Mouse (Mus musculus) limb, embryonic 11.5 days (tissue): ENCODE data around the gene Trp53rkb. TPM values are rescaled to one million over a fixed set of nuclear protein-coding genes. Genes with fewer than 3 reads are reported as not detected.

ENCODE experiments used
- ATAC-seq: fragments of 200-750 bp; cut with Nextera tagmentation; 2 replicates; pipeline ENCODE4 v1.8.0; 2017; ENCODE audit warnings: low read depth; ENCODE audit not compliant: insufficient number of reproducible peaks, low FRiP score, low TSS enrichment
- DNase-seq: peaks from one replicate; pipeline ENCODE4 v3.0.0-alpha.2; 2015; ENCODE audit warnings: low spot score
- H3K27ac ChIP-seq: fragments of 300-500 bp; sonication (generic); replicated peaks from 2 replicates; pipeline ENCODE4 v1.5.1; 2014; ENCODE audit warnings: low read depth, mild to moderate bottlenecking, low read length
- H3K27me3 ChIP-seq: fragments of 300-500 bp; sonication (generic); 2 replicates; pipeline ENCODE4 v1.6.1; 2014; ENCODE audit warnings: mild to moderate bottlenecking, low read length, mixed read lengths; ENCODE audit not compliant: control insufficient read depth, insufficient read depth
- H3K36me3 ChIP-seq: fragments of 300-500 bp; sonication (generic); 2 replicates; pipeline ENCODE4 v1.6.1; 2014; ENCODE audit warnings: mild to moderate bottlenecking, low read length, moderate library complexity, mixed read lengths; ENCODE audit not compliant: control insufficient read depth, insufficient read depth
- H3K4me1 ChIP-seq: fragments of 300-500 bp; sonication (generic); 2 replicates; pipeline ENCODE4 v1.6.1; 2014; ENCODE audit warnings: low read length, mixed read lengths; ENCODE audit not compliant: control insufficient read depth, insufficient read depth
- H3K4me2 ChIP-seq: fragments of 300-500 bp; sonication (generic); 2 replicates; pipeline ENCODE4 v1.6.1; 2014; ENCODE audit warnings: low read depth, mild to moderate bottlenecking, moderate library complexity; ENCODE audit not compliant: severe bottlenecking
- H3K4me3 ChIP-seq: fragments of 300-500 bp; sonication (generic); 2 replicates; pipeline ENCODE4 v1.5.1; 2014; ENCODE audit warnings: low read depth, low read length
- H3K9ac ChIP-seq: fragments of 300-500 bp; sonication (generic); 2 replicates; pipeline ENCODE4 v1.6.1; 2014; ENCODE audit warnings: mild to moderate bottlenecking, low read length
- H3K9me3 ChIP-seq: fragments of 300-500 bp; sonication (generic); 2 replicates; pipeline ENCODE4 v1.6.1; 2016; ENCODE audit warnings: low read length; ENCODE audit not compliant: control insufficient read depth
- WGBS: fragments of 180-500 bp; shearing (Covaris S2); extraction: QIAGEN DNeasy Blood & Tissue Kit; methylation state at CpG from one replicate; pipeline ENCODE4 v1.1.7; 2014; 5-methylcytosine and 5-hydroxymethylcytosine counted together
- polyA plus RNA-seq: library from polyadenylated mRNA; unstranded; fragments of >200 nt; fragmentation: Nextera tagmentation; extraction: Ambion mirVana; gene quantifications from 2 replicates; pipeline ENCODE4 v1.2.1, GENCODE M21; 2014

Gene Trp53rkb
- polyA plus RNA-seq, 1 experiment from 2014 or later, result 11.1 TPM

DNA sequence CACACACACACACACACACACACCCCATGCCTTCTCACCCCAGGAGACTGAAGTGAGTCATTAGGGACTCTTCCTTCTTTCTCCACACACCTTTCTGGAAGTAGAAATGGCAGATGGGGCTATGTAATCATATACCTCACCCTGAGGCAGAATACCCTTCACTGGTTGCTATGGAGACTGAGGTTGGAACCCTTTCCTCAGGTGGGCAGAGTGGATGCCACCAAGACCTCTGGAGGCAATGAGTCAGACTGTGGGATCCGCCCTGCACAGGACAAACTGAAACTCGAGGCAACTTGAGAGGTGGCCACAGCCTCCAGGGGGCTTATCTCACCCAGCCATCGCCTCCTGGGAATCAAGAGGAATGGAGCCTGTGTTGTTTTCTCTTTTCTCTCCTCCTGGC is 34.4 kb upstream of the Trp53rkb start:
- no peak overlapping the region for H3K4me3 ChIP-seq
- peaks cover 2% of the 10 kb centered on the region; the same call in 1 of the 2 replicates for H3K9me3 ChIP-seq
- H3K27me3 ChIP-seq, result no peaks in the 10 kb centered on the region
- 17% methylated on average over 3 of the region's 3 CpGs for WGBS
- H3K27ac ChIP-seq, result no peak overlapping the region
- H3K4me1 ChIP-seq, result no peaks in the 10 kb centered on the region
- no peak overlapping the region for H3K9ac ChIP-seq
- ATAC-seq (no peak), DNase-seq (no peak)
- H3K36me3 ChIP-seq, result no peaks in the 10 kb centered on the region
- H3K4me2 ChIP-seq, result no peak overlapping the region

DNA sequence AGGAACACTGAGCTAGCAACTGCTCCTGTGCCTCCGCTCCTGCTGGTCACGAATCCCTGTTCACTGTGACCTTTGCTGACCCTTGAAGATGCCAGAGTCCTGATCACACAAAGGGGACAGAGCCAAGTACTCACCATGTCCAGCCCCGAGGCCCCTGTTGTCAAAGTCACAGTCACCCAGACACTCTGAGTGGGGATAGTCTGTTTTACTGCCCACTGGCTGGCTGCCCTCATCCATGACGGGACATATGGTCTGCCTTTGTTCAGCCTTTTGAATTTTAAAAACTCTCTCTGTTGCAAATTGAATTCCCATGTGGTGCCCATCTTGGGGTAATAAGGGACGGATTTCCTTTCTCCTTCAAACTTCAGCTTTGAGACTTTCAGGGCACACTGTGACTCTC is 28.3 kb upstream of the Trp53rkb start:
- H3K4me3 ChIP-seq, result no peak overlapping the region
- H3K27ac ChIP-seq, result no peak overlapping the region
- no peaks in the 10 kb centered on the region for H3K4me1 ChIP-seq
- no peak overlapping the region for H3K9ac ChIP-seq
- WGBS, result 24% methylated on average over 5 of the region's 5 CpGs
- H3K9me3 ChIP-seq, result peaks cover 2% of the 10 kb centered on the region; the same call in 1 of the 2 replicates
- no peak for ATAC-seq
- no peaks in the 10 kb centered on the region for H3K27me3 ChIP-seq
- DNase-seq, result no peak
- H3K36me3 ChIP-seq, result no peaks in the 10 kb centered on the region
- H3K4me2 ChIP-seq, result no peak overlapping the region

DNA sequence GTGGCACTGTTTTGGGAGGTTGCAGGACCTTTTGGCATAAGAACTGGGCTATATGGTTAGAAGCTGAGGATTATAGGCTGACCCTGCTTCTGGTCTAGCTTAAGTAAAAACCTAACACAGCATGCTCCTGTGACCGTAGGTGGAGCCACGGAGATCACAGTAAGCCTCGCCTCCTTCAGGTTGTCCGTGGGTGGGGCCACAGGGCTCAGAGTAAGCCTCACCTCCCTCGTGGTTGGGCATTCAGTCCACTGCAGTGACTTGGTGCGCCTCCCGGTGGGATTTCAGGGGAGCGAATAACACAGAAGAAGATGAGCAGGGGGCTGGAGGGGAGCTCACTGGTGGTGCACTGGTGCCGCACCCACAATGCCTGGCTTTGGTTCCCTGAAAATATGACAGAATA is 24.7 kb upstream of the Trp53rkb start:
- Histone ChIP-seq H3K36me3 (no peaks in the 10 kb centered on the region), H3K27ac (no peak overlapping the region), H3K4me3 (no peak overlapping the region), H3K9ac (no peak overlapping the region), H3K4me2 (no peak overlapping the region), H3K9me3 (no peaks in the 10 kb centered on the region), H3K4me1 (no peaks in the 10 kb centered on the region), H3K27me3 (no peaks in the 10 kb centered on the region)
- ATAC-seq (no peak), DNase-seq (no peak)
- WGBS, result 75% methylated on average over 9 of the region's 9 CpGs

DNA sequence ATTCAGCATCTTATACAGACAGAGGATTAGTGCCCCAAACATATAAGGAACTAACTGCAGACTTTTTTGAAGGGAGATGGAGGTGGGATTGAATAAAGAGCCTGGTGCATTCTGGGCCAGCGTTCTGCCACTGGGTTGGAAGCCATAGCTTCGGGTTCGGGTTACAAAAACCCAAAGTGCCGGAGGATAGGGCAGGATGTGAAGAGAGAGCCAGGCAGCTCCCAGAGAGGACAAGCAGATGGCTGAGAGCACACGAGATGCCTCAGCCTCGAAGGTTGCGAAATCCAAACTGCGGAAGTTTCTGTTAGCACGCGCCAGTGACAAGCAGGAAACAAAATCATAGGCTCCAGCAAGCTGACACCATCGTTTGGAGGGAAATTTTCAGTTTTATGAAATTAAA is 20.9 kb upstream of the Trp53rkb start:
- 66% methylated on average over 11 of the region's 11 CpGs for WGBS
- no peaks in the 10 kb centered on the region for H3K4me1 ChIP-seq
- DNase-seq (no peak), ATAC-seq (no peak)
- H3K27ac ChIP-seq, result no peak overlapping the region
- H3K9me3 ChIP-seq, result no peaks in the 10 kb centered on the region
- H3K4me3 ChIP-seq, result no peak overlapping the region
- no peaks in the 10 kb centered on the region for H3K36me3 ChIP-seq
- H3K4me2 ChIP-seq, result no peak overlapping the region
- no peak overlapping the region for H3K9ac ChIP-seq
- no peaks in the 10 kb centered on the region for H3K27me3 ChIP-seq

DNA sequence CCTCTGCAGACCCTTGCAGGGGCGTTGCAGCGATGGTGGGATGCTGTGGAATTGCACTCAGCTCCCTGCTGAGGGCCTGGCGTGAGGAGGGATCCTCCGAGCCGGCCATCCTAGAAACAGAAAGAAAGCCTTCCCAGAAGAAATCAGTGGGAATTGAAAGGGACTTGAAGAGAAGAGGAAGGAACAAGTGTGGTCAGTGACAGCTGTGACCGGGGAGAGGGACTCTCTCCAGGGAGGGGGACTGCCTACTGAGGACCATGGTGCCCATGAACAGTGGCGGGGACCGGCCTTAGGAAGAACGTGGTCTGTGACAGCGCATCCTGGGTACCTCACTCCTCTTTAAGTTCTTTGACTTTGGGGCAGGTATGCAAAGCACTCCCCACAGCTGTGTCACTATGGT is 18.7 kb upstream of the Trp53rkb start:
- 78% methylated on average over 10 of the region's 10 CpGs for WGBS

DNA sequence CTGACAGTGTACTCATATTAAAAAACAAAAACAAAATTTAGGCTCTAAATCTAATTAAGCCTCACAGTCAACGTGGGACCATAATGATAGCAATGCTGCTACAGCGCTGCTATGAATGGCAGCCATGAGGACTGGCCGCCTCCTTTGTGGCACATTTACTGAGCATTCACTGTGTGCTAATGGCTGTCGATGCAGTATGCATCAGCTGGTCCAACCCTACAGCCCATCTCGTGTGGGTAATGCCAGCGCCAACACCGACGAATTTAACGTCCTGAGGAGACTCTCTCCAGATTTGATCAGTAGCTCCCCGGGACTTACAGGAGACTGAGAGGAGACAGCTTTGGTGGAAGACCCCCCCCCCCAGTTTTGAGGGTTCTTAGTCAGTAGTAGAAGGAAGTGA is 18.1 kb upstream of the Trp53rkb start:
- WGBS, result 92% methylated on average over 10 of the region's 10 CpGs
- no peaks in the 10 kb centered on the region for H3K9me3 ChIP-seq
- ATAC-seq, result no peak
- H3K27ac ChIP-seq, result no peak overlapping the region
- H3K4me1 ChIP-seq, result no peaks in the 10 kb centered on the region
- H3K27me3 ChIP-seq, result no peaks in the 10 kb centered on the region
- no peak overlapping the region for H3K9ac ChIP-seq
- no peaks in the 10 kb centered on the region for H3K36me3 ChIP-seq
- no peak for DNase-seq
- H3K4me3 ChIP-seq, result no peak overlapping the region
- H3K4me2 ChIP-seq, result no peak overlapping the region

More for the DNA sequence above, 18.7 kb upstream of the Trp53rkb start:
- H3K9ac ChIP-seq, result no peak overlapping the region
- H3K27ac ChIP-seq, result no peak overlapping the region
- H3K4me1 ChIP-seq, result no peaks in the 10 kb centered on the region
- ATAC-seq (no peak), DNase-seq (no peak)
- no peaks in the 10 kb centered on the region for H3K27me3 ChIP-seq
- no peak overlapping the region for H3K4me3 ChIP-seq
- no peak overlapping the region for H3K4me2 ChIP-seq
- no peaks in the 10 kb centered on the region for H3K36me3 ChIP-seq
- H3K9me3 ChIP-seq, result no peaks in the 10 kb centered on the region

DNA sequence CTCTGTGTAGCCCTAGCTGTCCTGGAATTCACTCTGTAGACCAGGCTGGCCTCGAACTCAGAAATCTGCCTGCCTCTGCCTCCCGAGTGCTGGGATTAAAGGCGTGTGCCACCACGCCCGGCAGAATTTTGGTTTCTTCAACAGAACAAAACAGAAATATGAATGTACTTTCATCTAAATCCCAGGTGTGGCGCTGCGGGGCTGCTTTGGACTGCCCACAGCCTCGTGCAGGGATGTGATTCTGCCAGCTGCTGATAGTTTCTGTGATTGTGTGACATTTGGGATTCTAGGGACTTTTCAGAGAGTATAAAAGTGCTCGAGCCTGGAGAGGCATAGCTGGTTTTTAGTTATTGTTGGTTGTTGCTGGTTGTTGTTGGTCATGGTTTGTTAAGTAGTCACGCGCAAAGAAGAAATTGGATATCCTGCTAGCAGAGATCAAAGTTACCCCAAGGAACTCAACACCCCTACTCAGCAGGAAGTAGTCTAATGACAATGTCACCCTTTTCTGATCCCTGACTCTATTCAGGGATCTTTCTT is 16.9 kb upstream of the Trp53rkb start:
- Histone ChIP-seq H3K4me2 (no peak overlapping the region), H3K9ac (no peak overlapping the region), H3K4me3 (no peak overlapping the region), H3K27ac (no peak overlapping the region), H3K36me3 (no peaks in the 10 kb centered on the region), H3K27me3 (no peaks in the 10 kb centered on the region), H3K4me1 (no peaks in the 10 kb centered on the region), H3K9me3 (no peaks in the 10 kb centered on the region)
- 73% methylated on average over 11 of the region's 11 CpGs for WGBS
- ATAC-seq (no peak), DNase-seq (no peak)

DNA sequence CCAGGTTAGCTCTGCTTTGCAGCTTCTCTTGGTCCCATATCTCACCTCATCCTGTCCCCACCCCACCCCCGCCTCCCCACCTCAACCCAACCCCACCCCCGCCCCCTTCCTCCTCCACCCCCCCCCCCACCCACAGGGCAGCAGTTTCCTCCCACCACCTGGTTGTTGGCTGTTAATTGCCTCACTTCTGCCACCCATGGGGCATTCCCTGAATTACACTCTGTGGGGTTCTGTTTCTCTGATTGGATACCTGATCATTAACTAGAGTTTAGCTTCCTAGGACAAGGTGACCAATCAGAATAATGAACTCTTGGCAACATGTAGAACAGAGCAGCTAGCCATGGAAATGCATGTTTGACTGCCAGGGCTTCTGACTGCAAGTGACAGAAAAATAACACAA is 16.1 kb upstream of the Trp53rkb start:
- H3K27me3 ChIP-seq, result no peaks in the 10 kb centered on the region
- no peaks in the 10 kb centered on the region for H3K9me3 ChIP-seq
- no peaks in the 10 kb centered on the region for H3K4me1 ChIP-seq
- H3K4me2 ChIP-seq, result no peak overlapping the region
- peak; percentile 64 for DNase-seq
- WGBS, result 33% methylated on average over 2 of the region's 2 CpGs
- no peak for ATAC-seq
- no peak overlapping the region for H3K4me3 ChIP-seq
- no peak overlapping the region for H3K27ac ChIP-seq
- no peak overlapping the region for H3K9ac ChIP-seq
- H3K36me3 ChIP-seq, result no peaks in the 10 kb centered on the region

DNA sequence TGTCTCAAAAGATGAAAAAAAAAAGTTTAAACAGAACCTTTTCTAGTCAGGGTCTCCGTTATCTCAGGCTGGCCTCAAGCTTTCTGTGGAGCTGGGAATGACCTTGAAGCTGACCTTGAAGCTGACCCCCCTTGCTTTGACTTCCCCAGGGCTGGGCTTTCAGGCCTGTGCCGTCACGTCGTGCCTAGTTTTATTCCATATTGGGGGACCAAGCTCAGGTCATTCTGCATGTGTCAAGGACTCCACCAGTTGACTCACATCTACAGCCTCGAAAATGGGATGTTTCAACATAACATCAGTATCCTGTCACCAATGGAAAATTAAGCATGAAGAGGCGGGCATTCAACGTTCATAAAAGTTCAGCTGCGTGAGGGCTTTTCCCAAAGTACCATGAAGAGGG is 12.4 kb upstream of the Trp53rkb start:
- no peak for ATAC-seq
- no peaks in the 10 kb centered on the region for H3K9me3 ChIP-seq
- H3K4me1 ChIP-seq, result no peaks in the 10 kb centered on the region
- H3K36me3 ChIP-seq, result no peaks in the 10 kb centered on the region
- H3K4me3 ChIP-seq, result no peak overlapping the region
- no peak overlapping the region for H3K4me2 ChIP-seq
- WGBS, result 76% methylated on average over 8 of the region's 8 CpGs
- no peak for DNase-seq
- H3K27me3 ChIP-seq, result no peaks in the 10 kb centered on the region
- no peak overlapping the region for H3K27ac ChIP-seq
- H3K9ac ChIP-seq, result no peak overlapping the region
